Mouse (Mus musculus): ENCODE data around the gene Fam83f.

DNA sequence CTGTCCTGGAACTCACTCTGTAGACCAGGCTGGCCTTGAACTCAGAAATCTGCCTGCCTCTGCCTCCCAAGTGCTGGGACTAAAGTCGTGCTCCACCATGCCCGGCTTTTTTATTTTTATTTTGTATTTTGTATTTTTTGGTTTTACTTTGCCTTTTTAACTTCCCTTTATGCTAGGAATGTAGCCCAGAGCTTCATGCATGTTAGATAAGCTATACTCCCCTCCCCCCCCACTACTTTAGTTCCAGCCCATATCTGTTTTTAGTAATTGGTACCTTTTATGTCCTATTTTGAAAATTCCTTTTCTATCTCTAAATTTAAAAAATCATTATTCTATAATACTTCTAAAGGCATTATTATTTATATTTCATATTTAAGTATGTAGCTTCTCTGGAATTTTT lies 66.6 kb downstream of the Fam83f start:
- TF ChIP-seq E2F4 (IDR thresholded peaks at IDR 0.05; ENCODE audit: borderline replicate concordance, low read depth, low read length): no peak
- no peak for TF ChIP-seq CTCF (IDR thresholded peaks at IDR 0.05 in 2 of 3, conservative IDR thresholded peaks at IDR 0.05 in 1 of 3; ENCODE audit: control insufficient read depth in 1 of 3, insufficient read depth in 1 of 3, low read depth in 2 of 3, low read length in 3 of 3, poor library complexity in 1 of 3, severe bottlenecking in 1 of 3)
- no peak for TF ChIP-seq MYC (IDR thresholded peaks at IDR 0.05; ENCODE audit: low read depth, low read length)
- TF ChIP-seq HCFC1 (IDR thresholded peaks at IDR 0.05; ENCODE audit: low read depth, low read length): no peak
- TF ChIP-seq POLR2AphosphoS5 (IDR thresholded peaks at IDR 0.05; ENCODE audit: borderline replicate concordance, low read depth, low read length): no peak
- TF ChIP-seq CHD1 (IDR thresholded peaks at IDR 0.05; ENCODE audit: low read depth, low read length): no peak
- TF ChIP-seq MAZ (IDR thresholded peaks at IDR 0.05; ENCODE audit: low read depth, low read length): 0 out of 2 replicates have a peak, but pooled peaks have one; percentile 42
- no peak for TF ChIP-seq MAX (IDR thresholded peaks at IDR 0.05; ENCODE audit: low read length)
- TF ChIP-seq TCF12 (IDR thresholded peaks at IDR 0.05; ENCODE audit: low read depth, low read length): peak; percentile 37; the same call in 1 of the 2 replicates
- no peak for TF ChIP-seq TBP (IDR thresholded peaks at IDR 0.05; ENCODE audit: low read depth, low read length)
- TF ChIP-seq ZNF384 (IDR thresholded peaks at IDR 0.05; ENCODE audit: low read depth, low read length): peak; percentile 61

Measured in MEL (cell line).